Mouse (Mus musculus): Measurements from ENCODE around the gene Pcdh15. TPM values are rescaled to one million over a fixed set of nuclear protein-coding genes. Genes with fewer than 3 reads are reported as not detected.

Gene Pcdh15
- total RNA-seq, 2 experiments from 2014 or later: 0.35 to 0.56 TPM

GRCm38 (mm10) chr10:73929718-73930117 is 830.6 kb downstream of the Pcdh15 start:
- DNase-seq: no peak
- intact Hi-C loops (cut with DNase I): no loop called here

- intact Hi-C loops (cut with DNase I): no loop called here
- DNase-seq: no peak
Measured at GRCm38 (mm10) chr10:73931185-73931584, 832.0 kb downstream of the Pcdh15 start.

GRCm38 (mm10) chr10:73931996-73932679 is 833.0 kb downstream of the Pcdh15 start:
- intact Hi-C loops (cut with DNase I): no loop called here

GRCm38 (mm10) chr10:73936121-73936520 is 837.0 kb downstream of the Pcdh15 start:
- DNase-seq: no peak
- intact Hi-C loops (cut with DNase I): no loop called here

More at GRCm38 (mm10) chr10:73931996-73932679, 833.0 kb downstream of the Pcdh15 start:
- DNase-seq: no peak

- intact Hi-C loops (cut with DNase I): no loop called here
- no peak for DNase-seq
Measured at GRCm38 (mm10) chr10:73938989-73939388, 839.8 kb downstream of the Pcdh15 start.

- intact Hi-C loops (cut with DNase I): no loop called here
- DNase-seq: no peak
Measured at GRCm38 (mm10) chr10:73947799-73948198, 848.7 kb downstream of the Pcdh15 start.

GRCm38 (mm10) chr10:73953362-73953761 is 854.2 kb downstream of the Pcdh15 start:
- intact Hi-C loops (cut with DNase I): no loop called here
- no peak for DNase-seq

GRCm38 (mm10) chr10:73984057-73984456 is 884.9 kb downstream of the Pcdh15 start:
- no peak for DNase-seq
- intact Hi-C loops (cut with DNase I): no loop called here

GRCm38 (mm10) chr10:74008836-74009235 is 909.7 kb downstream of the Pcdh15 start:
- intact Hi-C loops (cut with DNase I): no loop called here
- no peak for DNase-seq

- no peak for DNase-seq
- intact Hi-C loops (cut with DNase I): no loop called here
Measured at GRCm38 (mm10) chr10:74023091-74023490, 923.9 kb downstream of the Pcdh15 start.

GRCm38 (mm10) chr10:74053059-74053458 is 953.9 kb downstream of the Pcdh15 start:
- intact Hi-C loops (cut with DNase I): no loop called here

GRCm38 (mm10) chr10:74086653-74087052 is 987.5 kb downstream of the Pcdh15 start:
- intact Hi-C loops (cut with DNase I): no loop called here
- DNase-seq: no peak

More at GRCm38 (mm10) chr10:74053059-74053458, 953.9 kb downstream of the Pcdh15 start:
- DNase-seq: no peak

- intact Hi-C loops (cut with DNase I): no loop called here
- no peak for DNase-seq
Measured at GRCm38 (mm10) chr10:74098296-74098695, 999.2 kb downstream of the Pcdh15 start.

- DNase-seq: no peak
- intact Hi-C loops (cut with DNase I): no loop called here
Measured at GRCm38 (mm10) chr10:74114107-74114506, 1015.0 kb downstream of the Pcdh15 start.

GRCm38 (mm10) chr10:74116817-74117216 is 1017.7 kb downstream of the Pcdh15 start:
- DNase-seq: no peak
- intact Hi-C loops (cut with DNase I): no loop called here

GRCm38 (mm10) chr10:74123421-74123820 is 1024.3 kb downstream of the Pcdh15 start:
- intact Hi-C loops (cut with DNase I): no loop called here
- DNase-seq: no peak

- no peak for DNase-seq
- intact Hi-C loops (cut with DNase I): no loop called here
Measured at GRCm38 (mm10) chr10:74129192-74129591, 1030.0 kb downstream of the Pcdh15 start.

GRCm38 (mm10) chr10:74129665-74130064 is 1030.5 kb downstream of the Pcdh15 start:
- intact Hi-C loops (cut with DNase I): no loop called here
- no peak for DNase-seq

- intact Hi-C loops (cut with DNase I): no loop called here
- DNase-seq: no peak
Measured at GRCm38 (mm10) chr10:74130805-74131204, 1031.7 kb downstream of the Pcdh15 start.

- intact Hi-C loops (cut with DNase I): no loop called here
- DNase-seq: no peak
Measured at GRCm38 (mm10) chr10:74147966-74148365, 1048.8 kb downstream of the Pcdh15 start.

GRCm38 (mm10) chr10:74181921-74182320 is 1082.8 kb downstream of the Pcdh15 start:
- intact Hi-C loops (cut with DNase I): no loop called here
- no peak for DNase-seq

- intact Hi-C loops (cut with DNase I): loop anchor here (5.0 kb wide), 1 partner anchor 281 kb away; no protein-coding TSS in a partner anchor
- DNase-seq: no peak
Measured at GRCm38 (mm10) chr10:74203650-74204049, 1104.5 kb downstream of the Pcdh15 start.

GRCm38 (mm10) chr10:74217268-74217667 is 1118.1 kb downstream of the Pcdh15 start:
- DNase-seq: no peak
- intact Hi-C loops (cut with DNase I): loop anchor here (5.0 kb wide), 1 partner anchor 245 kb away; no protein-coding TSS in a partner anchor
